Mouse (Mus musculus): ENCODE measurements around the gene Psmd2.

The Psmd2 gene

DNA sequence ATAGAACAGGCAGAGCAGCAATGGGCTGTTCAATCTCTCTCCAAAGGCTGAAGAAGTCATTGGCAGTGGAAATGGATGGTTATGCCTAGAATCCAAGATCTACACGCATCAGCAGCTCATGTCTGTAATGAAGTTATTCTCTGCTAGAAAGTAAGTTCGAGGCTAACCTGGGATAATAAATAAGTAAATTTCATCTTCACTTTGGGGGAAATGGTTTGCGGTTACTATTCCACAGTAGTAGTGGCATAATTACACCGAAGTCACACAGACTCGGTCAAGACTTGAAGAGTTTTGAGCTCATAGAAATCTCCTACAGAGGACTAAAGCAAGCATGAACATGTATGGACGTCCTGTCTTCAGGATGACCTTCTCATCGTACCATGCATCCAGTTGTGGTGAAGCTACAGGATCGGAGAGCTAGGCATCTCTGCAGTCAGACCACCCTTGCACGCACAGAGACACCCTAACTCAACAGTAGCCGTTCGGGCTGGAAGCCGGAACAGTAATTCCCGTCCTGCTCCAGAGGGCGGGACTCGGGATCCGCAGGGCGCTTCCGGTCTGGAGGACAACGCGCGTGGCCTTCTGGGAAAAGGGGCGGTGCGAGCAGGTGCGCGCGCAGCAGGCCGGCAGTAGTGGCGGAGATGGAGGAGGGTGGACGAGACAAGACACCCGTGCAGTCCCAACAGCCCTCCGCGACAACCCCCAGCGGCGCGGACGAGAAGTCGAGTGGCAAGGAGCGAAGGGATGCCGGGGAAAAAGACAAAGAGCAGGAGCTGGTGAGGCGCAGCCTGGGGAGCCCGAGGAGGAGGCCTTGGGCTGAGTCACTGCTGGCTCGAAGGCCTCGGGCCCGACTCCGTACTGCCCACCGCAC, at the start of gene Psmd2:
Psmd2 (plus strand) TSS at position 577 of the 871 bp plus-strand sequence.
- in situ Hi-C loops (cut with MboI; ENCODE audit: low pct_unique_long_range_greater_than_20kb in 1 of 2, low sequenced_read_pairs in 2 of 2, unreplicated experiment in 1 of 2) = no loop called here

DNA sequence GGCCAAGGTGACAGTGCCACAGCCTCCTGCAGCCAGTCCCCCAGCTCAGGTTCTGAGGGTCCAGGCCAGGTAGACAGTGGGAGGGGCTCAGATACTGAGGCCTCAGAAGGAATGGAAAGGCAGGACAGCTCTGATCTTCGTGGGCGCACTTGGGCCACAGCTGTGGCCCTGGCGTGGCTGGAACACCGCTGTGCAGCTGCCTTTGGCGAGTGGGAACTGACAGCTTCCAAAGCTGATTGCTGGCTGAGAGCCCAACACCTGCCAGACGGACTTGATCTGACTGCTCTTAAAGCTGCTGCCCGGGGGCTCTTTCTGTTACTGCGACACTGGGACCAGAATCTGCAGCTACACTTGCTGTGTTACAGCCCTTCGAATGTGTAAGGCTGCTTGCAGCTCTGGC, 46.7 kb upstream of the Psmd2 start:
- in situ Hi-C loops (cut with MboI; ENCODE audit: low pct_unique_long_range_greater_than_20kb in 1 of 2, low sequenced_read_pairs in 2 of 2, unreplicated experiment in 1 of 2) = no loop called here

DNA sequence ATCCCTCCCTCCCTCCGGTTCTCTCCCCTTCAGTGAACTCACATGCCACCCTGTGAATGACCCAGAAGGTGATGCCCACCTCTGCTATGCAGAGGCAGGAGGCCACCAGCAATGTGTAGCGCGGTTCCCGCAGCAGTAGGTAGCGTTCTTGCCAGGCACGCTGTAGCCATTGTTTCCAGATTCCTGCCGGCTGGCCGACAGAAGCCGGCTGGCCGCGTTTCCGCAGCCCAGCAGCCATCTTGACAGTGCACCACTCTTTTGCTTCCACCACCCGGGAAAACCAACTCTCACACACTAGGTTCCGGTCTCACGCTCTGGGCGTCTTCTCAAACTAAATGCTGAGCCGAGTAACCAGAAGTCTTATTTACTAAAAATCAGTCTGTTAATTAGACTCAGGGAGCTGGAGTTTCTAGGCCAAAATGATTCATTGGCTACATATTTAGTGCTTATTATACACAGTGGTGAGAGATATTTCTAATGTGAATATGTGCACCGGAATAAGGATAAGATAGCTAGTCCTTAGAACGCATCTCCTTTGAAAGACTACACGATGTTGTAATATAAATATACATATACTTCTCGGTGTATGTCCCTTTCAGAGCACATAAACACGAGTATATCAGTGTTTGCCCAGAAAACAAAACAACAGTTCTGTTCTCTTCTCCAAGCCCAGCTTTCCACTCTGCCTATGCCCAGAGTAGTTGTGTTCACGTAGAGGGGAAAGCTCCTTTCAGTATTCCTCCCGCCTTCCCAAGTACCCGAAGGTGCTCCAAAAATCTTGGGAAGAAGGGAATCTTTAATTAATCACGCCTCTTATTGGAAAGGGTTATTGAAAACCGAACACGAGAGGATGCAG, 40.7 kb upstream of the Psmd2 start:
- in situ Hi-C loops (cut with MboI; ENCODE audit: low pct_unique_long_range_greater_than_20kb in 1 of 2, low sequenced_read_pairs in 2 of 2, unreplicated experiment in 1 of 2) = no loop called here

DNA sequence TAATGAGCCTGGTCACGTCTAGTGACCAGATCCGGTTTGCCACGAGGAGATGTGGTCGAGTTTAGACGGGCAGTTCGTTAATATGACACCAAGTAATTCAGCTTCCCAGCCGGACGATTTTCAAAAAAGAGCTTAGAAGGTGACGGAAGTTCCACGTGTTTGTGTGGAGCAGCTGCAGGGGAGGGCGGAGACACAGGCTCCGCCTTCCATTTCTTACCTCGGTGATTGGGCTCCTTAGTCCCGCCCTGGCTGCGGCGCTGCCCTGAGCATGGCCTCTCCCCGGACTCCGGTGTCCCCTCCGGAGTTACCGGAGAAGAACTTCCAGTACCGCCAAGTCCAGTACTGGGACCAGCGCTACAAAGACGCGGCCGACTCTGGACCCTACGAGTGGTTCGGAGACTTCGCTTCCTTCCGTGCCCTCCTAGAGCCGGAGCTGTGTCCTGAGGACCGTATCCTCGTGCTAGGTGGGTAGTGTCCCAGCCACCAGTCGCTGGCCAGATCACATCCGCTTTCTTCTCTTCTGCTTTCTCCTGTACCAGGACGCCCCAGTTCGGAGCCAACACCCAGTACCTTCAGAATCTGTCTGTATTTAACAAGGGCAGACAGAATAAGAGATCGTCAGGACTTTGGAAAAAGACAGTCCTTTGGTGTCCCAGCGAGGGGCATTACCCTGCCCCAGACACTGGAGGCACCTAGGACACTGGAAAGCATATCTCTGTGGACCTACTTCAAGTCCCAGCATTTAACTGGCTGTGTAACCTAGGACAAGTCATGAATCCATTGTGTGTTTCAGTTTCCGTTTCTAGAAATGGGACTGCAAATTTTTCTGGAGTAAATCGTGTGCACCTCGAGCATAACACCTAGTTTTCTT, 39.9 kb upstream of the Psmd2 start, which contains the start of the genes Eef1akmt4, Gm49333 and Alg3:
Eef1akmt4 (plus strand) TSS at position 237 of the 871 bp plus-strand sequence.
Gm49333 (plus strand) TSS at position 254 of the 871 bp plus-strand sequence.
Alg3 (minus strand) TSS at position 379 of the 871 bp plus-strand sequence.
- in situ Hi-C loops (cut with MboI; ENCODE audit: low pct_unique_long_range_greater_than_20kb in 1 of 2, low sequenced_read_pairs in 2 of 2, unreplicated experiment in 1 of 2) = no loop called here

DNA sequence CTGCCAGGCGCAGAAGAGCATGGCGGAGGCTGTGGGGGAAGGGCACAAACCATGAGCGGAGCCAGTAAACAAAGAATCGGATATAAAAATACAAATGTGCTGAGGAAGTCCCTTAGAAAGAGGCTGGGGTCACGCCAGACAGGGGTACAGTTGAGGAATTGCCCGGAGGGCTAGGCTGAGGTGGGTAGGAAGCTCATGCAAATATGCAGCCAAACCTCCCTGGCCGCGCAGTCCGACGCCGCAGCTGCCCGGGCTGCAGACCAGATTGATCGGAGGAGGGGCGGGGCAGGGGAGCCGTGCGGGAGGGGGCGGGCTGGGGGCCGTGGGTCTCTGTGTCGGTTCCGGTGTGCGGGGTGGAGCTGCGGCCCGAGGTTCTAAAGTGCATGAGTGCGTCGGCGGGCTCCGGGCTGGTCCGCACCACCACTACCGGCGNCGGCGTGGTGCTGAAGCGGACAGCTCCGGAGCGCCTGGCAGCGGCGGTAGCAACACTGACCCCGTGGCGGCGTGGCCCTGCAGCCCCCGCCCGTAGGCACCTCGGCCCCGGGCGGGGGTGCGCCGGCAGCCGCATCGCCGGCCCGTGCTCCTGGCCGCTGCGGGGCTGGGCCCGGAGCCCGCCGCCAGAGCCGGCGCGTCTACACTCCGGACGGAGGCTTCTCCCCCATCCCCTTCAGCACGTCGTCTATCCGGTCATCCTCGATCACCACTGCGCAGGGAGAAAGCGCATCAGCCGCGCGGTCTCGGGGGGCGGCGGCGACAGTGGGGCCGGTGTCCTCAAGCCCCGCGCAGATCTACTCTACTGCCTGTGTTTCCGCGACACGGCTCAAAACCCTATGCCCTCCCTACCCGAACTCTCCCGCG, 31.7 kb upstream of the Psmd2 start:
- in situ Hi-C loops (cut with MboI; ENCODE audit: low pct_unique_long_range_greater_than_20kb in 1 of 2, low sequenced_read_pairs in 2 of 2, unreplicated experiment in 1 of 2) = no loop called here

DNA sequence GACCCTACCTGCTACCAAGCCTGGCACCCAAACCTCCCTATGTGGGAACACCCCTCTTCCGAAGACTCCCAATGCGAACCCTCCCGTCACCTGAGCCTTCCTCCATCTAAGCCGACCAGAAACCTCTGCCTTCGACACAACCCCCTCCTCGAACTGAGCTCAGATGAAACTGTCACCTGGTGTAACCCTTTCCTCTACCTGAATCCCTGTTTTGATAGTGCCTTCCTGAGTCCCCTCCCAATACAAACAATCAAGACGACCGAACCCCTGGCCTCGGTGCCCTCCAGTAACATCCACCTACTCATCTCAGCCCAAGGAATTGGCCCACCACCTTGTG, 31.1 kb upstream of the Psmd2 start:
- in situ Hi-C loops (cut with MboI; ENCODE audit: low pct_unique_long_range_greater_than_20kb in 1 of 2, low sequenced_read_pairs in 2 of 2, unreplicated experiment in 1 of 2) = no loop called here

DNA sequence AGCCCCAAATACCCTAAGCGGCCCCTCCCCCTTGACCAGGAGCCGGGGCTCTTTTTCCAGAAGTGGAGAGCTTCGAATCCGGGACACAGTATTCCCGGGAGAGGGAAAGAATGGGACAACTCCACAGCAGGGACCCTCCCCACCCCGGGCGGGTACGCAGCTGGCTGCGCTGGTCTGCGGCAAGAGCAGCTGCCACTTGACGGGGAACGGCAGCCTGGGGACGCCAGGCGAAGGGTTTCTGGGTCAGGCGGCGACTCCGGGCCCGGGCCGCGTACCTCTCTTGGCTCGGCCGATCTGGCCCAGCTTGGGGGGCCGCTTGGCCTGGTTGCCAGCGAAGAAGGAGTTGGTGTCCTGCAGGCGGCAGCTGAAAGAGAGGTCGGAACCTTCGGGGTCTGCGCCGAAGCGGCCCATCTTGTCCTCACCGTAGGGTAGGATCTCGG, 30.7 kb upstream of the Psmd2 start:
- in situ Hi-C loops (cut with MboI; ENCODE audit: low pct_unique_long_range_greater_than_20kb in 1 of 2, low sequenced_read_pairs in 2 of 2, unreplicated experiment in 1 of 2) = no loop called here

DNA sequence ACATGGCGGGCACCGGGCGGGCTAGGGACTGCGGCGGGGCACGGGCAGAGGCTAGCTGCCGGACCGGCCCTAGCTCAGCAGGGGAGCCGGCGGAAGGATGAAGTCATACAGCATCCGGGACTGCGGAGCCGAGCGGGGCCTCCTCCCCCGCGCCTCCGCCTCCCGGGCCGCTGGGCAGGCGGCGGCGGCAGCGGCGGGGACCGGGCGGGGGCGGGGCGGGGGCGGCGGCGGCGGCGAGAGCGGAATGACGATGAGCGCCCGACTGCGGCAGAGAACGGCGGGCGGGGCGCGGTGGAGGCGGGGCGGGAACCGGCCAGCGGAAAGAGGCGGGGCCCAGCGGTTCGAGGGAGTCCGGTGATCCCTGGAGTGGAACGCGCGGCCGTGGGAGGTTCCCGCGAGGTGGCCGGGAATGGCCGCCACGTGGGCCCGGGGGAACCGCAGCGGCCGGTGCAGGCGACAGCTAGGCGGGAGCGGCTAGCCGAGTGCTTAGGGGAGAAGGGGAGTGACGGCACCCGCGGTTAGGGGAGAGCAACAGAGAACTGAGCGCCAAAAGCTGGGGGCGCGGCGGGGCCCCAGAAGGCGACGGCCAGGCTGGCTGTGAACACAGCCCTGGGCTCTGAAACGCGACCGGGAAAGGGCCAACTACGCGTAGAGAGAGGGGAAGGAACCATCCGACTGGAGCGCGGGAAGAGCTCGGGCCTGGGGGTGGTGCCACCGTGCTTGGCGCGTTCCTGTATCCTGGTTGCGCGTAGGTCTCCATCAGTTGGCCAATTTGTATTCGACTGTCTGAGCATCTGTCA, 30.1 kb upstream of the Psmd2 start, which contains the start of gene Camk2n2:
Camk2n2 (minus strand) TSS at position 97 of the 800 bp plus-strand sequence.
- in situ Hi-C loops (cut with MboI; ENCODE audit: low pct_unique_long_range_greater_than_20kb in 1 of 2, low sequenced_read_pairs in 2 of 2, unreplicated experiment in 1 of 2) = no loop called here

DNA sequence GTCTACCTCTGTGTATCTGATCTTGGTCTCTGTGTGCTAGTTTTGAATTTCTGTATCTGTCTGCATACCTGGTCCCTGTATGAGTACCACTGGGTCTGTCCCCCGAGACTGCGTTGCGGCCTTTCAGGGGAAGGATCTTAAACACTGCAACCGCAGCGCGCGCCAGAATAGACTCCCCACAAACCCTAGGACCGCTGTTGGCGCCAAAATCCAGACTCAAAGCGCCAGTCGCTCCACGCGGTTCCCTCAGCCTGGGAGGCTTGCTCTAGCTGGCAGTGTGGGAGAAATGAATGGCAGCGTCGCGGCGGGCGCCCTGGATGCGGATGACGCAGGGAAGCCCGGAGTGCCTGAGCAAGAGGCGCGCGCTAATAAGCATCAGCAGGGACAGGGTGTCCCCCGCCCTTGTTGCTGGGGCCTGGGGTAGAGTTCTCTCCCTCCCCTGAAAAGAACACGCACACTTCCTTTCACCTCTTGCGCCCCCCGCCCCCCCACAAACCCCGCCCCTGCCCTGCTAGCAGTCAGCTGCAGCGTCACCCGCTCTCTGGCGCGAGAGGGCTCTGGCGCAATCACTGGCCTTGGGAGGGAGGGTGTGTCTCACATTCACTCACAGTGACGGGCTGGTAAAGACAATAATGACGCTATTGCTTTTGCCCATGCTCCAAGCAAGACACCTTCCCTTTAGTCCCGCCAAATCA, 29.3 kb upstream of the Psmd2 start:
- in situ Hi-C loops (cut with MboI; ENCODE audit: low pct_unique_long_range_greater_than_20kb in 1 of 2, low sequenced_read_pairs in 2 of 2, unreplicated experiment in 1 of 2) = no loop called here

DNA sequence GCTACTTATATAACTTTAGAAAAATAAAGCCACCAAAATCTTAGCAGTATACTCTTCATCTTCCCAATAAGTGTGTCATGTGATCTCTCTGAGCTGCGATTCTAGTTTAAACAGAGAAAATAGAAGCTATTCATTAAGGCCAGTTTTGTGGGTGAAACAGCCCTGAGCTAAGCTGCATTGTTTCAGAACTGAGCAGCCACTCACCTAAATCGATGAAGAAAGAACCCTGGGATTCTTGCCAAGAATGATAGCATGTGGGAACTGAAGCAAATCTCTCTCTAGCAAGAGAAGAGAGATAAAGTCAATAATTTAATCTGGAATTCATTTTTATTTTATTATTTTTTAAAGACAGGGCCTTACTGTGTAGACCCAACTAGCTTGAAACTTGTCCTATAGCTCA, 28.2 kb upstream of the Psmd2 start:
- in situ Hi-C loops (cut with MboI; ENCODE audit: low pct_unique_long_range_greater_than_20kb in 1 of 2, low sequenced_read_pairs in 2 of 2, unreplicated experiment in 1 of 2) = no loop called here

DNA sequence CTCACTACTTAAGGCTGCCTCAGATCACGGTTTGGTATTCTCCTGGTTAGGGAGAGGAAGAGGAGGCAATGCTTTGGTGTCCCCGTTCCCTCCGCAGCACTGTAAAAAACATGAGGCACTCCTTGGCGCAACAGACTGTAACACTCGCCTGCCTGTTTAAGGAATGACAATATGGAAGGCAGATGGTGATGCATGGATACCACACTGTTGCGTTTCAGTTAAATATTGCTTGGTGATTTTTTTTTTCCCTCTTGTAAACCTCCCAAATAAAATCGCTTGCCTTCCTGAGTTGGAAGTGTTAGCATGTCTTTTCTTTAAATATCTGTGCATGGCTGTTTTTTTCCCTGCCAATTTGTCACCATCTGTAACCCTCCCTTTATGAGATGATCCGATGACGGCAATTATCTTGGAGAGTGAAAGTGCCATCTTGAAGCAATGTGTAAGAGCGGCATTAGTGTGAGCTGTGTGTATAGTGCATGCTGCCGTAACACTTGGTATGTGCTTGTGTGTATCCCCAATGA, 22.5 kb upstream of the Psmd2 start:
- in situ Hi-C loops (cut with MboI; ENCODE audit: low pct_unique_long_range_greater_than_20kb in 1 of 2, low sequenced_read_pairs in 2 of 2, unreplicated experiment in 1 of 2) = no loop called here

DNA sequence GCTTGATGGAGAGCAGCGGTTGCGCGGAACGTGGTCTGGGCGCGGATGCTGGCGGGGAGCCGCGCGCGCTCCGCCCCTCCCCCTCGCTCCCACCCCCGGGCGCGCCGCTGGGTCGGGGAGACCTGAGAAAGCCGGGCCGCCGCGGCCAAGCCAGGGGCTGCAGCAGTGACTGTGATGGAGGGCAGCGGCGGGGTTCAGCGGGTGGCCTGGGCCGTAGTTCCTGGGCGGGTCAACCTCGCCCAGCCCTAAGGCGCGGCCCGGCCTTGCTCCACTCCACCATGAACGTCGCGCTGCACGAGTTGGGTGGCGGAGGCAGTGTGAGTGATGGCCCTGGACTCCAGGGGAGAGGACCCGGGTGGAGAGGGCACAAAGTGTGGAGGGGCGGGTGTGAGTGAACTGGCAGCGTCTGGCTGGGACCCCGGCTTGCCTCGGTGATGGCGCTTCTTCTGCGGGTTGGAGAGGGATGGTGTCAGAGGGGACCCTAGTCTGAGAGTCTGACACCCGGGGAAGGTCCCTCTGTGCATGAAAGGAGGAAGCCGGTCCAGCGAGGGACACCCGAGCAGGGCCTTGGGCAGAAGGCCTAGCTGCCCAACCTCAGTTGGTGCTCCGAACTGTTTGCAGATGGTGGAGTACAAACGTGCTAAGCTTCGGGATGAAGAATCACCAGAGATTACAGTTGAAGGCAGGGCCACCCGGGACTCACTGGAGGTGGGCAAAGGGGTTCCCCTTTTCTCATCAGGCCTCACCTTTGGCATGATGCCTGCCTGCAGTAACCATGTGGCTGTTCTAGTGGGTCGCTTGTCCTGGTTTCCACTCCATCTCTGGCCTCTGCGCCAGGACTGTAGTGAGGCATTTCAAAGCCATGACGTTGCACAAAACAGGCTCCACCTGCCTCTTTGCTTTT, 21.5 kb upstream of the Psmd2 start, which contains the start of gene Ece2:
Ece2 (plus strand) TSS at position 98 of the 904 bp plus-strand sequence.
- in situ Hi-C loops (cut with MboI; ENCODE audit: low pct_unique_long_range_greater_than_20kb in 1 of 2, low sequenced_read_pairs in 2 of 2, unreplicated experiment in 1 of 2) = no loop called here

DNA sequence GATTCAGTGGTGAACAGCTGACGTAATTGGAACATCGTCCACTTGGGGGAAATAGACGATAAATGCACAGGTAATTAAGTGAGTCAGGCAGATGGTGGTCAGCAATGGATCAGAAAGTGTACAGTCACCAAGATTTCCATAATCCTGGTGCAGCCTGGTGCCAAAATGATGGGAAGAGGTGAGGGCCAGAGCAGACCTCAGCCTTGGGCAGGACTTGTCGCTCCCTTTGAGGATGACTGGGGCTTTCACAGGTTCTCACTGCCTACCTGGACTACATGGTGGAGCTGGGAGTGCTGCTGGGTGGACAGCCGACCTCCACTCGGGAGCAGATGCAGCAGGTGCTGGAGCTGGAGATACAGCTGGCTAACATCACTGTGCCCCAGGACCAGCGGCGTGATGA, 14.0 kb upstream of the Psmd2 start:
- in situ Hi-C loops (cut with MboI; ENCODE audit: low pct_unique_long_range_greater_than_20kb in 1 of 2, low sequenced_read_pairs in 2 of 2, unreplicated experiment in 1 of 2) = no loop called here

DNA sequence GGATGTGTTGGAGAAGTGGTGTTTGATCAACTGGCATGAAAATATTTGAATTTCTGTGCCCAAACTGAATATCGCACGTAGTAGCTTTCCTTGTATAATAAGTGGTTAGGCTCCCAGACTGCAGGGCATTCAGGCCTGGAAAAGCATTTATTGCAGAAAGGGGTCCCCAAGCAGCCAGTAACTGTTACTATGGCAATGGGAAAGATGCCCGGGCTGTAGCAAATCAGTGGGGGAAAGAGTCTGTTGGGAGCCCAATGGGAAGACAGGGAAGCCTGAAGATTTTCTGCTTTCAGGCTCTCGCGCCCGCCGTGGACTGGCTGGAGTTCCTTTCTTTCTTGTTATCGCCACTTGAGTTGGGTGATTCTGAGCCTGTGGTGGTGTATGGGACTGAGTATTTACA, 13.1 kb upstream of the Psmd2 start:
- in situ Hi-C loops (cut with MboI; ENCODE audit: low pct_unique_long_range_greater_than_20kb in 1 of 2, low sequenced_read_pairs in 2 of 2, unreplicated experiment in 1 of 2) = no loop called here

DNA sequence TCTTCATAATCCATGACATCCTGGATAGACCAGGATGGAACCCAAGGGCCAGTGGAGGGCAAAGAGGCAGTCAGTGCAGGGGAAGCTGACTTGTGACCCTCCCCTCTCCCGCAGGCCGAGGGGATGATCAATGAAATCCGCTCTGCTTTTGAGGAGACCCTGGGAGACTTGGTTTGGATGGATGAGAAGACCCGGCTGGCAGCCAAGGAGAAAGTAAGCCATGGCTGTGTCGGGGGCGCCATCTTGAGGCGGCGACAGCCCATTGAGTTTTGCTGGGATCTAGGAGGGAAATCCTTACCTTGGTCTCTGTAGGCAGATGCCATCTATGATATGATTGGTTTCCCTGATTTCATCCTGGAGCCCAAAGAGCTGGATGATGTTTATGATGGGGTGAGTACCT, 9.3 kb upstream of the Psmd2 start:
- in situ Hi-C loops (cut with MboI; ENCODE audit: low pct_unique_long_range_greater_than_20kb in 1 of 2, low sequenced_read_pairs in 2 of 2, unreplicated experiment in 1 of 2) = loop anchor here in 1 of 2 experiments (10.0 kb wide), 1 partner anchor 137 kb away; no protein-coding TSS in a partner anchor

All from mouse embryonic stem cell (cell line).